Mouse (Mus musculus) kidney, adult 18-20 months (tissue): Measurements from ENCODE around the gene Ccdc88a.

ENCODE experiments used
- DNase-seq: peaks from one replicate; pipeline ENCODE4 v3.0.0; 2021

Gene Ccdc88a

GRCm38 (mm10) chr11:29549425-29549778, 175.9 kb downstream of the Ccdc88a start:
- no peak for DNase-seq
